Mouse (Mus musculus) stomach, postnatal 0 days (tissue): ENCODE measurements around the gene Fam219b. TPM values are rescaled to one million over a fixed set of nuclear protein-coding genes. Genes with fewer than 3 reads are reported as not detected.

Source experiments
- ATAC-seq: fragments of 200-750 bp; cut with Nextera tagmentation; 2 replicates; pipeline ENCODE4 v1.8.0; 2017; ENCODE audit not compliant: low FRiP score, low TSS enrichment
- DNase-seq: peaks from one replicate; pipeline ENCODE4 v3.0.0-alpha.2; 2016; ENCODE audit warnings: low spot score
- H3K27ac ChIP-seq: fragments of 300-500 bp; sonication (generic); replicated peaks from 2 replicates; pipeline ENCODE4 v1.5.1; 2014; ENCODE audit warnings: mild to moderate bottlenecking, control low read depth
- H3K27me3 ChIP-seq: fragments of 300-500 bp; sonication (generic); 2 replicates; pipeline ENCODE4 v1.6.1; 2014; ENCODE audit warnings: low read length; ENCODE audit not compliant: control insufficient read depth, insufficient read depth
- H3K36me3 ChIP-seq: fragments of 300-500 bp; sonication (generic); 2 replicates; pipeline ENCODE4 v1.6.1; 2014; ENCODE audit warnings: low read length, mixed read lengths; ENCODE audit not compliant: control insufficient read depth, insufficient read depth
- H3K4me1 ChIP-seq: fragments of 300-500 bp; sonication (generic); replicated peaks from 2 replicates; pipeline ENCODE4 v1.6.1; 2014; ENCODE audit warnings: antibody characterized with exemption; ENCODE audit not compliant: control insufficient read depth, insufficient read depth
- H3K4me2 ChIP-seq: fragments of 300-500 bp; sonication (generic); replicated peaks from 2 replicates; pipeline ENCODE4 v1.6.1; 2014; ENCODE audit warnings: low read depth, mild to moderate bottlenecking, control low read depth, moderate library complexity
- H3K4me3 ChIP-seq: fragments of 300-500 bp; sonication (generic); 2 replicates; pipeline ENCODE4 v1.5.1; 2014; ENCODE audit warnings: low read depth, low read length, control low read depth
- H3K9ac ChIP-seq: fragments of 300-500 bp; sonication (generic); 2 replicates; pipeline ENCODE4 v1.6.1; 2014; ENCODE audit warnings: mild to moderate bottlenecking, low read length, control low read depth, mixed read lengths
- H3K9me3 ChIP-seq: fragments of 300-500 bp; sonication (generic); 2 replicates; pipeline ENCODE4 v1.6.1; 2016; ENCODE audit warnings: low read length; ENCODE audit not compliant: control insufficient read depth
- CTCF ChIP-seq: IDR thresholded peaks from 2 replicates; pipeline ENCODE4 v1.5.1; 2016; ENCODE audit warnings: antibody characterized with exemption, low read depth, mild to moderate bottlenecking, moderate library complexity
- EP300 ChIP-seq: optimal IDR thresholded peaks from 2 replicates; pipeline ENCODE3; 2016; ENCODE audit warnings: antibody characterized with exemption
- WGBS: fragments of 180-500 bp; shearing (Covaris S2); extraction: QIAGEN DNeasy Blood & Tissue Kit; methylation state at CpG from one replicate; pipeline ENCODE4 v1.1.7; 2014; 5-methylcytosine and 5-hydroxymethylcytosine counted together
- polyA plus RNA-seq: library from polyadenylated mRNA; unstranded; fragments of >200 nt; fragmentation: Nextera tagmentation; extraction: Ambion mirVana; gene quantifications from 2 replicates; pipeline ENCODE4 v1.2.1, GENCODE M21; 2015

Gene Fam219b
- polyA plus RNA-seq, 1 experiment from 2014 or later: 12.4 TPM

DNA sequence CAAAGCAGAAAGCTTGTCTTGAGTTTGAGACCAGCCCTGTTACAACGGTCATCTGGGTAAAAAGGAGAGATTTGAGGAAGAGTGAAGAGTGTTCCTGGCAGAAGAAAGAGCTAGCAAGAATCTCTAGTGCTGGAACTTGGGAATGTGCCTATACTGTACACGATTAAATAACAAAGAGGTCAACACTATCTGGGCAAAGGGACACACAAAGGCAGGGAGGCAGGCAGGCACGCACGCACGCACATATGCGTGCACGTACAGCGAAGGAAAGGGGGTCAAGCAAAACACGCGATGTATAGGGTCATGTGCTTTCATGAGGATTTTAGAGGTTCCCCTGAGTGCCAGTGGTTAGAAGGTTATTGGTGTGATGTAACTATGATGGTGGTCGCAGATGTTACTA is 15.8 kb downstream of the Fam219b start:
- Histone ChIP-seq H3K4me3 (no peak overlapping the region), H3K4me2 (no peak overlapping the region)
- no peak for ATAC-seq

DNA sequence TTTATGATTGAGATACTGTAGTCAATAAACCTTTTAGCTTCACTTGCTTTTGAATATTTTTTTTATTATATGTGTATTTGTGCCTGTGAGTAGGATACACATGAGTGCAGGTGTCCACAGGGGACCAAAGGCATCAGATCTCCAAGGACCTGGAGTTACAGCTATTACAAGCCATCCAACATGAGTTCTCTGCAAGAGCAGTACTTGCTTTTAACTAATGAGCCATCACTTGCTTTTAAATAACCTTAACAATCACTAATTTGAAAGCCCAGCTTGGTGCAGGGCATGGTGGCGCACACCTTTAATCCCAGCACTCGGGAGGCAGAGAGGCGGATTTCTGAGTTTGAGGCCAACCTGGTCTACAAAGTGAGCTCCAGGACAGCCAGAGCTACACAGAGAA is 17.4 kb downstream of the Fam219b start:
- ATAC-seq: no peak
- Histone ChIP-seq H3K9ac (no peak overlapping the region), H3K27ac (no peak overlapping the region), H3K9me3 (no peaks in the 10 kb centered on the region), H3K4me3 (no peak overlapping the region), H3K36me3 (no peaks in the 10 kb centered on the region), H3K27me3 (no peaks in the 10 kb centered on the region), H3K4me1 (no peaks in the 10 kb centered on the region; the same call in 1 of the 2 replicates), H3K4me2 (no peak overlapping the region)
- TF ChIP-seq EP300 (no peak), CTCF (no peak)
- DNase-seq: no peak
- 50% methylated on average over 3 of the region's 3 CpGs for WGBS

More for the DNA sequence above, 15.8 kb downstream of the Fam219b start:
- Histone ChIP-seq H3K9ac (no peak overlapping the region), H3K27me3 (no peaks in the 10 kb centered on the region), H3K4me1 (no peaks in the 10 kb centered on the region; the same call in 1 of the 2 replicates), H3K9me3 (no peaks in the 10 kb centered on the region), H3K36me3 (peaks cover 6% of the 10 kb centered on the region; the same call in 1 of the 2 replicates), H3K27ac (no peak overlapping the region)
- WGBS: 77% methylated on average over 11 of the region's 11 CpGs
- no peak for TF ChIP-seq CTCF
- no peak for TF ChIP-seq EP300
- DNase-seq: no peak

DNA sequence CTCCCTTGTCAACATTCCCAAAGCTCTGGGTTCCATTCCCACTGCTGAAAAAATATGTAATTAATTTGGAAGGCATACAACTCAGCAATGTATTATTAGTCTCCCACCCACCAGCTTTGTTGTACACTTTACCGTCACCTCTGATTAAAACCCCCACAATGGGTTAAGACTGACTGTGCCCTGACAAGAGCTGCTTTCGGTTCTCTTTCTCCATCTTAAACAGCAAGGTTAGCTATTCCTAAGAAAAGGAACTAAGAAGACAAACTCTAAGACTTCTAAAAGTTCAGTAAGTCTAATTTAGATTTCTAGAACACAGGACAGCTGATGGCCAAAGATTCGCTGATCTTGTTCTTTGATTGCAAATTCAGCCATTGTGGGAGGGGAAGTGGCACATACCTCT is 19.9 kb downstream of the Fam219b start:
- ATAC-seq: no peak
- H3K4me2 ChIP-seq: no peak overlapping the region
- H3K27ac ChIP-seq: no peak overlapping the region
- TF ChIP-seq CTCF (no peak), EP300 (no peak)
- H3K4me1 ChIP-seq: peaks cover 11% of the 10 kb centered on the region
- H3K36me3 ChIP-seq: no peaks in the 10 kb centered on the region
- no peak overlapping the region for H3K4me3 ChIP-seq
- no peaks in the 10 kb centered on the region for H3K27me3 ChIP-seq
- no peak overlapping the region for H3K9ac ChIP-seq
- no peak for DNase-seq
- 74% methylated on average over 3 of the region's 3 CpGs for WGBS
- no peaks in the 10 kb centered on the region for H3K9me3 ChIP-seq

DNA sequence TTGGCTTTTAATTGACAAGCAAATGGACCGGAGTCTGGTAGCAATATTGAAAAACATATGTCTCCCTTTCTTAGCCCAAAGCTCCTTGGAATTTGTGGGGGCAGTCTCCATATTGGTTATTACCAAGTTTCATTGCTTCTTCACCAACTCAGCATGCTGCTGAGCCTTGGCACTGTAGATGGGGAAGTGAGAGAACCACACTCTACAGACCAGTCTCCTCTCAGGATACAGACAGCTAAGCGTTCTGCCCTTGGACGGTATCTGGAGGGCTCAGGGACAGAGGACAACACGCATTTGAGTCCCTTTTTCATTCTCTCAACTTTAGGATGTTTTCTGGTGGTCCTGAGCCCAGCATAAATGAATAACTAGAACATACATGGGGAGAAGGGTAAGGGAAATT is 21.3 kb downstream of the Fam219b start:
- Histone ChIP-seq H3K36me3 (no peaks in the 10 kb centered on the region), H3K27ac (no peak overlapping the region), H3K4me3 (no peak overlapping the region), H3K9me3 (no peaks in the 10 kb centered on the region), H3K9ac (no peak overlapping the region), H3K4me2 (no peak overlapping the region), H3K4me1 (peaks cover 16% of the 10 kb centered on the region), H3K27me3 (no peaks in the 10 kb centered on the region)
- TF ChIP-seq EP300 (no peak), CTCF (no peak)
- WGBS: 77% methylated on average over 4 of the region's 4 CpGs
- no peak for ATAC-seq
- DNase-seq: no peak

DNA sequence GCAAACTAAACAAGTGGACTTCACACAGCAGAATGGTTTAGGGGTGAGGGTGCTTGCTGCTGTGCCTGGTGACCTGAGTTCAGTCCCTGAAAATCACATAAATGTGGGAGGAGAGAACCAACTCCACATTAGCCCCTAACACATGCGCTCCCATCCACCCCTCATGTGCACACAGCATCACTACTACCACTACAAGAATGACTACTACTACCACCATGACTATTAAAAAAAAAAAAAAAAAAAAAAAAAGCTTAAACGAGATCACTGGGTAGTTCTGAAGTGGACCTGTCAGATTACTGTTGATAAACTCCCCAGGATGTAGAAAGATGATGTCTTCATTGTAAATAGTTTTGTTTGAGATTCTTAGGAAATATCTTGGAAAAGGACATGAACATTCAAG is 22.2 kb downstream of the Fam219b start:
- H3K27ac ChIP-seq: no peak overlapping the region
- H3K4me2 ChIP-seq: no peak overlapping the region
- 68% methylated on average over 2 of the region's 2 CpGs for WGBS
- H3K36me3 ChIP-seq: no peaks in the 10 kb centered on the region
- H3K27me3 ChIP-seq: no peaks in the 10 kb centered on the region
- H3K4me3 ChIP-seq: no peak overlapping the region
- no peak for ATAC-seq
- no peak overlapping the region for H3K9ac ChIP-seq
- no peak for TF ChIP-seq EP300
- no peak for TF ChIP-seq CTCF
- H3K4me1 ChIP-seq: peaks cover 17% of the 10 kb centered on the region
- H3K9me3 ChIP-seq: no peaks in the 10 kb centered on the region
- DNase-seq: no peak

DNA sequence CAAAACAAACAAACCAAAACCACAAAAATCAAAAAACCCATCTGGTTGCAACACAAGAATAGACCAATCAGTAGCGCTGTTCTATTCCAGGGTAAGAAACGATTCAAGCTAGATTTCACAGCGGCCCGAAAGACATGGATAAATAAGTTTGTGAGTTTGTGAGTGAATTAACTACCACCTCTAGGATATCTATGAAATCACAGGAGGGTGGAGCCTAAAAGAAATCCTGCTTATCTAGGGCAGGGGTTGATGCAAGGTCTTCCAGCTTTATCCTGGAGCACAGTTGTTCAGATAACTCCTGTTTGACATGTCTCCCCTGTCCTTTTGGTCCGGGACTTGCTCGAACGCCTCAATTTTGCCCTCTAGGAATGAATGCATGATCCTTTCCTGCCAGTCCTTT is 22.9 kb downstream of the Fam219b start:
- Histone ChIP-seq H3K9me3 (no peaks in the 10 kb centered on the region), H3K4me3 (peak overlapping the region; percentile 63), H3K4me2 (peak overlapping the region; percentile 69), H3K27me3 (no peaks in the 10 kb centered on the region), H3K9ac (peak overlapping the region; percentile 23; the same call in 1 of the 2 replicates), H3K36me3 (no peaks in the 10 kb centered on the region), H3K27ac (peak overlapping the region; percentile 35; the same call in 1 of the 2 replicates), H3K4me1 (peaks cover 17% of the 10 kb centered on the region)
- ATAC-seq (no peak), DNase-seq (no peak)
- WGBS: 29% methylated on average over 7 of the region's 7 CpGs
- TF ChIP-seq EP300 (no peak), CTCF (no peak)
